Mouse (Mus musculus) heart, embryonic 15.5 days (tissue): Measurements from ENCODE around the gene Ier3. TPM values are rescaled to one million over a fixed set of nuclear protein-coding genes. Genes with fewer than 3 reads are reported as not detected.

Source experiments
- ATAC-seq: fragments of 200-750 bp; cut with Nextera tagmentation; replicated peaks from 2 replicates; pipeline ENCODE4 v1.8.0; 2017; ENCODE audit warnings: low read depth, moderate TSS enrichment; ENCODE audit not compliant: insufficient number of reproducible peaks, insufficient read depth, low FRiP score
- H3K27ac ChIP-seq: fragments of 300-500 bp; sonication (generic); 2 replicates; pipeline ENCODE4 v1.5.1; 2015; ENCODE audit warnings: mild to moderate bottlenecking, inconsistent platforms
- H3K27me3 ChIP-seq: fragments of 300-500 bp; sonication (generic); 2 replicates; pipeline ENCODE4 v1.6.1; 2015; ENCODE audit warnings: inconsistent platforms
- H3K36me3 ChIP-seq: fragments of 300-500 bp; sonication (generic); 2 replicates; pipeline ENCODE4 v1.6.1; 2015; ENCODE audit warnings: mild to moderate bottlenecking, inconsistent platforms
- H3K4me1 ChIP-seq: fragments of 300-500 bp; sonication (generic); replicated peaks from 2 replicates; pipeline ENCODE4 v1.6.1; 2015; ENCODE audit warnings: inconsistent platforms
- H3K4me2 ChIP-seq: fragments of 300-500 bp; sonication (generic); 2 replicates; pipeline ENCODE4 v1.6.1; 2015; ENCODE audit warnings: inconsistent platforms, mild to moderate bottlenecking, moderate library complexity
- H3K4me3 ChIP-seq: fragments of 300-500 bp; sonication (generic); 2 replicates; pipeline ENCODE4 v1.5.1; 2015; ENCODE audit warnings: mild to moderate bottlenecking, inconsistent platforms
- H3K9ac ChIP-seq: fragments of 300-500 bp; sonication (generic); 2 replicates; pipeline ENCODE4 v1.6.1; 2015; ENCODE audit warnings: mild to moderate bottlenecking, inconsistent platforms
- H3K9me3 ChIP-seq: fragments of 300-500 bp; sonication (generic); replicated peaks from 2 replicates; pipeline ENCODE4 v1.6.1; 2016; ENCODE audit warnings: inconsistent platforms
- WGBS: fragments of 180-500 bp; shearing (Covaris S2); methylation state at CpG from one replicate; pipeline ENCODE4 v1.1.7; 2015; ENCODE audit warnings: mixed read lengths; 5-methylcytosine and 5-hydroxymethylcytosine counted together
- polyA plus RNA-seq: library from polyadenylated mRNA; unstranded; fragments of >200 nt; fragmentation: Nextera tagmentation; extraction: Ambion mirVana; gene quantifications from 2 replicates; pipeline ENCODE4 v1.2.1, GENCODE M21; 2015

Ier3 gene
- 49.7 and 56.5 TPM in 2 replicates for polyA plus RNA-seq

DNA sequence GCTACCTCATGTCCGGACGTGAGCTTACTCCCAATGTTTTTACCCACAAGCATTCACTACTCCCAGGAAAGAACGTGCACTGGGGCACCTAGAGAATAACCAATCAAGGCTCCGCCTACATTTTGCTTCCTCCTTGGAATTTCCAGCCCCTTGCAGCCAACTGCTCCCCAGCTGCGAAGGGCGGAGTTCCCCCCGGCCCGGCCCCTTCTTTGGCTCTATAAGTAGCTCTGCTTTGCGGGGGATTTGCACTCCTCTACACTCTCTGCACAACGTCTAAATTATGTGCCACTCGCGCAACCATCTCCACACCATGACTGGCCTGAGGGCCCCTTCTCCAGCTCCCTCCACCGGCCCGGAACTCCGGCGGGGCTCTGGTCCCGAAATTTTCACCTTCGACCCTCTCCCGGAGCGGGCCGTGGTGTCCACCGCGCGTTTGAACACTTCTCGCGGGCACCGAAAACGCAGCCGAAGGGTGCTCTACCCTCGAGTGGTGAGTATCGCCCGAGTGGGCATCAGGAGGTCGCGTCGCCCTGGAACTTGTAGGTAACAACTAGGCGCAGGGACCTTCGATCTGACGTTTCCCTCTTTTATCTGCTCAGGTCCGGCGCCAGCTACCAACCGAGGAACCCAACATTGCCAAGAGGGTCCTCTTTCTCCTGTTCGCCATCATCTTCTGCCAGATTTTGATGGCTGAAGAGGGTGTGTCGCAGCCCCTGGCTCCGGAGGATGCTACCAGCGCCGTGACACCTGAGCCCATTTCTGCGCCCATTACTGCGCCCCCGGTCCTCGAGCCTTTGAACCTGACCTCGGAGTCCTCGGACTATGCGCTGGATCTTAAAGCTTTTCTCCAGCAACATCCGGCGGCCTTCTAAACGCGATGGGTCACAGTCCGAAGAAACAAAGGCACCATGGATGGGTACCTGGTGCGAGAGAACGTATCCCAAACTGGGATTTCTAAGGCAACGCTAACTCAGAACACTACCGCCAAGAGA, at the start of gene Ier3:
TSS of gene Ier3 (plus strand) at position 246 of the 992 bp plus-strand sequence.
- H3K9ac ChIP-seq, result peak within 1 kb of the TSS; percentile 78
- peaks cover 29% of the 10 kb centered on the region for H3K4me1 ChIP-seq
- H3K9me3 ChIP-seq, result no peaks in the 10 kb centered on the region
- peak within 1 kb of the TSS; percentile 88 for H3K27ac ChIP-seq
- H3K27me3 ChIP-seq, result no peaks in the 10 kb centered on the region
- under 1% methylated on average over 62 of the region's 62 CpGs for WGBS
- ATAC-seq, result peak; percentile 71
- peak within 1 kb of the TSS; percentile 82 for H3K4me2 ChIP-seq
- H3K36me3 ChIP-seq, result peaks cover 13% of the 10 kb centered on the region
- peak within 1 kb of the TSS; percentile 75 for H3K4me3 ChIP-seq

DNA sequence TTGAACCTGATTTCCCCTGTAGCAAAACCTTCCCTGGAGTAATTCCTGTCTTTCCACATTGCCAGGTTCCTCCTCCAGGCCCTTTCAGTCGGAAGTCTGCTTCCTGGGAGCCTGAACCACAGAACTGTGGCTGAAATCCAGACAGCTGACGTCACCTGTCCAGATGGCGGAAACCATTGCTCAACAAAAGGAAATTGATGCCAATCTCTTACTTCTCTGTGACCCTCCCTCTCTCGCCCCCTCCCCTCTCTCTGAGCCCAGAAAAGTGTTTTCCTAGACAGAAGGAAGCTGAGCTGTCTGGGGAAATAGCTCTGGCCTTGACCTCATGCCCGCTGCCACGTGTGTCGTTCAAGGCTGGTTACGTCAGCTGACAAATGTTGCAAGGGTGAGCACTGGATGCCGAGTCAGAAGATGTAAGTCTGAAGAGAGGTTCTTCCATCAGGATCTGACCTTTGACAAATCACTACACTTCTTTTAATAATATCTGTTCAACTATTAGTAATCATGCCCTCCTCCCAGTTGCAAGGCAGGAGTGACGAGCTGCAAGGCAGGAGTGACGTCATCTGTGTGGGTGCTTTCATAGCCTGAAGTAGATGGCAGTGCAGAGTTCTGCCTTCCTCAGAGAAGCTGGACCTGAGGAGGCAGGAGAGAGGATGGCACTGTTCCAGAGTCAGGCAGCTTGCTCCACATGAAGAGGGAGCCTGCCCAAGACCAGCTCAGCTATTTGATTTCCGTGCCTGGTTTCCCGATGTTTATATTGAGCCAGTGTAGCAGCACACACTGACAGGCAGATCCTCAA, 44.5 kb upstream of the Ier3 start:
- peak; percentile 51 for ATAC-seq
- 26% methylated on average over 13 of the region's 13 CpGs for WGBS

GRCm38 (mm10) chr17:35778965-35779364, 42.5 kb upstream of the Ier3 start:
- Histone ChIP-seq H3K27me3 (no peaks in the 10 kb centered on the region), H3K9ac (no peak overlapping the region), H3K4me2 (no peak overlapping the region), H3K4me1 (peaks cover 31% of the 10 kb centered on the region), H3K27ac (peak overlapping the region; percentile 44), H3K36me3 (no peaks in the 10 kb centered on the region), H3K9me3 (no peaks in the 10 kb centered on the region), H3K4me3 (no peak overlapping the region)
- 45% methylated on average over 6 of the region's 6 CpGs for WGBS
- ATAC-seq, result no peak; the same call in 1 of the 2 replicates

More for the DNA sequence above, 44.5 kb upstream of the Ier3 start:
- Histone ChIP-seq H3K9ac (no peak overlapping the region), H3K4me2 (peak overlapping the region; percentile 14; the same call in 1 of the 2 replicates), H3K4me1 (peaks cover 28% of the 10 kb centered on the region), H3K27me3 (no peaks in the 10 kb centered on the region), H3K9me3 (no peaks in the 10 kb centered on the region), H3K36me3 (no peaks in the 10 kb centered on the region), H3K4me3 (no peak overlapping the region), H3K27ac (peak overlapping the region; percentile 75)

GRCm38 (mm10) chr17:35779466-35780205, 41.8 kb upstream of the Ier3 start:
- H3K4me1 ChIP-seq, result peaks cover 36% of the 10 kb centered on the region
- H3K27ac ChIP-seq, result peak overlapping the region; percentile 44
- H3K27me3 ChIP-seq, result no peaks in the 10 kb centered on the region
- H3K9ac ChIP-seq, result no peak overlapping the region
- no peak overlapping the region for H3K4me2 ChIP-seq
- H3K36me3 ChIP-seq, result no peaks in the 10 kb centered on the region
- ATAC-seq, result no peak
- H3K9me3 ChIP-seq, result no peaks in the 10 kb centered on the region
- H3K4me3 ChIP-seq, result no peak overlapping the region
- WGBS, result 67% methylated on average over 10 of the region's 10 CpGs

GRCm38 (mm10) chr17:35780362-35780761, 41.1 kb upstream of the Ier3 start:
- H3K9ac ChIP-seq, result no peak overlapping the region
- no peak overlapping the region for H3K4me3 ChIP-seq
- no peaks in the 10 kb centered on the region for H3K27me3 ChIP-seq
- ATAC-seq, result no peak
- no peak overlapping the region for H3K27ac ChIP-seq
- H3K4me2 ChIP-seq, result no peak overlapping the region
- H3K4me1 ChIP-seq, result peaks cover 42% of the 10 kb centered on the region
- H3K36me3 ChIP-seq, result no peaks in the 10 kb centered on the region
- H3K9me3 ChIP-seq, result no peaks in the 10 kb centered on the region
- 91% methylated on average over 7 of the region's 7 CpGs for WGBS

DNA sequence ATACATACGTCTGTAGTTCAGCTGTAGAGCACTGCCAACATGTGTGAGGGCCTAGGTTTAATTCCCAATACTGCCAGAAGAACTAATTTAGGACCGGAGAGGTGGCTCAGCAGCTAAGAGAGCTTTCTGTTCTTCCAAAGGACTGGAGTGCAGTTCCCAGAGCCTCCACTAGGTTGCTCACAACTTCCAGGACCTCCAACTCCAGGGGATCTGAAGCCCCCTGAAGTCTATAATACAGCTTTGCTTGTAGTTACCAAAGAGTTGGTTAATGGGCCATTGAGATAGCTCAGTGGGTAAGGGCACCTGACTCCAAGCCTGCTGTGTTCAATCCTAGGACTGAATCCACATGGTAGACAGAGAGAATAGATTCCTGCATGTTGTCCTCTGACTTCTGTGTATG, 39.1 kb upstream of the Ier3 start:
- ATAC-seq, result no peak
- Histone ChIP-seq H3K9me3 (no peaks in the 10 kb centered on the region), H3K27me3 (no peaks in the 10 kb centered on the region), H3K9ac (no peak overlapping the region), H3K27ac (no peak overlapping the region), H3K4me2 (no peak overlapping the region), H3K4me3 (no peak overlapping the region), H3K4me1 (peaks cover 38% of the 10 kb centered on the region), H3K36me3 (no peaks in the 10 kb centered on the region)
- WGBS, result 79% methylated on average over 2 of the region's 2 CpGs

DNA sequence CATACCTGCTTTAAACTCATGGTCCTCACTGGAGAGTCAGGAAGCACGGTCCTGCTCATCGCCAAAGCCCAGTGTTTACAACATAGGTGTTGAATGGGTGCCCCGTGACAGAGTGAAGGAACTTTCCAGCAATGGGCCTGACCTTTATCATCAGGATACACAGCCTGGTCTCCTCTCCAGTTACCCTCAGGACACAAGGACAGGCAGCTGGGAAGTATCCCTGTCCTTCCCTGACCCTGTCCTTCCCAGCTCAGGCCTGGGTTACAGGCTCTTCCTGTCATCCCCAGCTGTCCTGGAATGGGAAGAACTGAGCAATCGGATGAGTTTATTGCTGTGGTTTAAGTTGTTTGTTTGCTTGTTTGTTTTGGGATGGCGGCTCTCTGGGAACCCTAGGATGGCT, 38.6 kb upstream of the Ier3 start:
- 82% methylated on average over 5 of the region's 5 CpGs for WGBS
- ATAC-seq, result no peak

GRCm38 (mm10) chr17:35783944-35784343, 37.5 kb upstream of the Ier3 start:
- H3K9me3 ChIP-seq, result no peaks in the 10 kb centered on the region
- H3K4me2 ChIP-seq, result no peak overlapping the region
- no peak overlapping the region for H3K4me3 ChIP-seq
- peaks cover 32% of the 10 kb centered on the region for H3K4me1 ChIP-seq
- H3K27me3 ChIP-seq, result no peaks in the 10 kb centered on the region
- WGBS, result 56% methylated on average over 6 of the region's 6 CpGs
- H3K9ac ChIP-seq, result no peak overlapping the region
- ATAC-seq, result peak; percentile 70
- no peaks in the 10 kb centered on the region for H3K36me3 ChIP-seq
- peak overlapping the region; percentile 66 for H3K27ac ChIP-seq

More for the DNA sequence above, 38.6 kb upstream of the Ier3 start:
- H3K4me1 ChIP-seq, result peaks cover 36% of the 10 kb centered on the region
- H3K4me2 ChIP-seq, result no peak overlapping the region
- H3K36me3 ChIP-seq, result no peaks in the 10 kb centered on the region
- no peaks in the 10 kb centered on the region for H3K27me3 ChIP-seq
- no peaks in the 10 kb centered on the region for H3K9me3 ChIP-seq
- no peak overlapping the region for H3K4me3 ChIP-seq
- H3K9ac ChIP-seq, result no peak overlapping the region
- no peak overlapping the region for H3K27ac ChIP-seq

DNA sequence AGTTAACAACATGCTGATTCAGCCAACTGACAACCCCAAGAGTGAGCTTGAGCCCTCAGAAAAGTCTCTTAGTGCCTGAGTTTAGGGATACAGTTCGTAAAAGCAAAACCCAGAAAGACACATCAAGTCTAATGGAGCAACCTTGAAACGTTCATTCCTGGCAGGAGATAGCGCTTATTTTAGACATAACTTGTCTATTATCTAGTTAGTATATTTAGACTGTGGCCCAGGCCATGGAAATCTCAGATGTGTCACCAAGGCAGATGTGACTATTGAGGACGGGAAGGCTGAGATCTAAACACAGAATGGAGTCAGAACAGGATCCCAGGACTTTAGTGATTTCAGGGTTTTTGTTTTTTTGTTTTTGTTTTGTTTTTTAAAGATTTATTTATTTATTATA, 36.3 kb upstream of the Ier3 start:
- Histone ChIP-seq H3K27me3 (no peaks in the 10 kb centered on the region), H3K4me1 (peaks cover 25% of the 10 kb centered on the region), H3K4me3 (no peak overlapping the region), H3K27ac (peak overlapping the region; percentile 66), H3K9ac (no peak overlapping the region), H3K4me2 (peak overlapping the region; percentile 16; the same call in 1 of the 2 replicates), H3K36me3 (no peaks in the 10 kb centered on the region), H3K9me3 (no peaks in the 10 kb centered on the region)
- no peak; the same call in 1 of the 2 replicates for ATAC-seq
- WGBS, result 40% methylated on average over 4 of the region's 4 CpGs

- no peak overlapping the region for H3K4me3 ChIP-seq
- H3K9me3 ChIP-seq, result no peaks in the 10 kb centered on the region
- no peaks in the 10 kb centered on the region for H3K27me3 ChIP-seq
- H3K36me3 ChIP-seq, result no peaks in the 10 kb centered on the region
- no peak for ATAC-seq
- no peak overlapping the region for H3K9ac ChIP-seq
- H3K4me1 ChIP-seq, result peaks cover 25% of the 10 kb centered on the region
- H3K4me2 ChIP-seq, result no peak overlapping the region
- H3K27ac ChIP-seq, result no peak overlapping the region
Measured at GRCm38 (mm10) chr17:35787493-35787892, 34.0 kb upstream of the Ier3 start.

DNA sequence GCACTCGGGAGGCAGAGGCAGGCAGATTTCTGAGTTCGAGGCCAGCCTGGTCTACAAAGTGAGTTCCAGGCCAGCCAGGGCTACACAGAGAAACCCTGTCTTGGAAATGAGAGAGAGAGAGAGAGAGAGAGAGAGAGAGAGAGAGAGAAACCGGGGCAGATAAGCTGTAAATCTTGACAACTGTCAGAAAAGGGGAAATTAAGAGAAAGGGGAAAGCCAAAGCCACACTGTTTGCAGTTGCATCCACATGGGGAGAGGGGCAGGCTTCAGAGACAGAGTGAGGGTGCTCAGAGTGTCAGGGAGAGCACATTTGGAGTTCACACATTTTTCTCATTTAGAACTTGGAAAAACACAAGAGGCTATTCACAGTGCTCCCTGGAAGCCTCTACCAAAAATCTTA, 33.5 kb upstream of the Ier3 start:
- 73% methylated on average over 3 of the region's 3 CpGs for WGBS
- ATAC-seq, result no peak
- Histone ChIP-seq H3K4me1 (peaks cover 25% of the 10 kb centered on the region), H3K36me3 (no peaks in the 10 kb centered on the region), H3K27ac (no peak overlapping the region), H3K4me3 (no peak overlapping the region), H3K27me3 (no peaks in the 10 kb centered on the region), H3K9ac (no peak overlapping the region), H3K4me2 (no peak overlapping the region), H3K9me3 (no peaks in the 10 kb centered on the region)
